Mouse (Mus musculus) megakaryocyte, embryonic 14.5 days (primary cell): ENCODE measurements around the gene Rep15.

ENCODE experiments used
- FLI1 ChIP-seq: IDR thresholded peaks from 2 replicates; pipeline ENCODE4 v1.6.1; 2012; ENCODE audit warnings: low read length, inconsistent platforms, mixed read lengths
- GATA1 ChIP-seq: IDR thresholded peaks from 3 replicates; pipeline ENCODE4 v1.6.1; 2012; ENCODE audit warnings: mixed read lengths, low read length, inconsistent platforms, borderline replicate concordance

DNA sequence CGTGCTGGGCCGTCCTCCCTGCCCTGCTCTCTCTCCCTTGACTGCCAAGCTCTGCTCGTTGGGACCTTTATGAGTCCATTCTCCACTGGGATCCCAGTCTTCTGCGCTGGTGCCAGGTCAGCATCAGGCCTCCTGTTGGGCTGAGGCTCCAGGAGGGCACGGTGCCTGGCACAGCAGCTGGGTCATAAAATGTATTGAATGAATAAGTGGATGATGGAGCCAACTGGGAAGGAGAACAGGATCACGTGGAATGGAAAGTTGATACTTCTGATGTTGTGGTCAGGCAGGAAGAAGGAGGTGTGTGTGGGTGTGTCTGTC is 32.5 kb downstream of the Rep15 start:
- TF ChIP-seq GATA1 = no peak
- TF ChIP-seq FLI1 = no peak
